Mouse (Mus musculus) adrenal gland, adult (tissue): ENCODE results near the gene A930004D18Rik.
A peak's percentile ranks its signal among the peaks of the same experiment; 100 is the strongest.
"Not testable (repeated sequence)": the region's sequence is repeated elsewhere in the genome, so short reads cannot be mapped to it uniquely, and the experiment has no call there.

Experiments used
- DNase-seq, 2 experiments: peaks; one replicate each; pipeline ENCODE4 v3.0.0; 2022 to 2023; ENCODE audit warnings: low spot score in 1 of 2; ENCODE audit not compliant: inconsistent age in 2 of 2

Gene A930004D18Rik

GRCm38 (mm10) chr2:18017321-18017720 lies 20.2 kb downstream of the A930004D18Rik start:
- DNase-seq, result no peak

- DNase-seq, result no peak
These were observed 20.9 kb downstream of the A930004D18Rik start for GRCm38 (mm10) chr2:18016639-18017038.

GRCm38 (mm10) chr2:18015581-18015980 lies 22.0 kb downstream of the A930004D18Rik start:
- DNase-seq, result no peak

- no peak for DNase-seq
These were observed 24.7 kb downstream of the A930004D18Rik start for GRCm38 (mm10) chr2:18012866-18013265.

GRCm38 (mm10) chr2:18011226-18011625 lies 26.3 kb downstream of the A930004D18Rik start:
- no peak for DNase-seq

GRCm38 (mm10) chr2:18005137-18005536 lies 32.4 kb downstream of the A930004D18Rik start:
- DNase-seq, result no peak

- DNase-seq, result no peak
These were observed 33.3 kb downstream of the A930004D18Rik start for GRCm38 (mm10) chr2:18004286-18004685.

GRCm38 (mm10) chr2:18002306-18002705 lies 35.2 kb downstream of the A930004D18Rik start:
- DNase-seq, result no peak

GRCm38 (mm10) chr2:17996858-17997257 lies 40.7 kb downstream of the A930004D18Rik start, which contains the start of gene H2al2a:
Gene H2al2a (minus strand): TSS chr2:17996958.
- no peak for DNase-seq

GRCm38 (mm10) chr2:17989562-17989961 lies 48.0 kb downstream of the A930004D18Rik start:
- no peak for DNase-seq

GRCm38 (mm10) chr2:17989115-17989514 lies 48.4 kb downstream of the A930004D18Rik start:
- DNase-seq, result no peak

GRCm38 (mm10) chr2:17986694-17987093 lies 50.8 kb downstream of the A930004D18Rik start:
- no peak for DNase-seq

- DNase-seq, result no peak
These were observed 52.8 kb downstream of the A930004D18Rik start for GRCm38 (mm10) chr2:17984774-17985173.

- DNase-seq, result no peak
These were observed 54.8 kb downstream of the A930004D18Rik start for GRCm38 (mm10) chr2:17982747-17983146.

- DNase-seq, result no peak
These were observed 58.8 kb downstream of the A930004D18Rik start for GRCm38 (mm10) chr2:17978706-17979105.

GRCm38 (mm10) chr2:17978251-17978650 lies 59.3 kb downstream of the A930004D18Rik start:
- not testable (repeated sequence) for DNase-seq

GRCm38 (mm10) chr2:17977645-17978044 lies 59.9 kb downstream of the A930004D18Rik start:
- DNase-seq, result not testable (repeated sequence)

GRCm38 (mm10) chr2:17975601-17976327 lies 61.8 kb downstream of the A930004D18Rik start:
- peak in 1 of 2 experiments; percentile 22 for DNase-seq
